Mouse (Mus musculus) midbrain, embryonic 16.5 days (tissue): Measurements from ENCODE around the gene Rab30. TPM values are rescaled to one million over a fixed set of nuclear protein-coding genes. Genes with fewer than 3 reads are reported as not detected.
A peak's percentile ranks its signal among the peaks of the same experiment; 100 is the strongest.

Experiments
- ATAC-seq: fragments of 200-750 bp; cut with Nextera tagmentation; 2 replicates; pipeline ENCODE4 v1.8.0; 2017; ENCODE audit warnings: moderate TSS enrichment
- H3K27ac ChIP-seq: fragments of 300-500 bp; sonication (generic); 2 replicates; pipeline ENCODE4 v1.5.1; 2014; ENCODE audit warnings: mild to moderate bottlenecking, low read length, mixed read lengths
- H3K27me3 ChIP-seq: fragments of 300-500 bp; sonication (generic); 2 replicates; pipeline ENCODE4 v1.6.1; 2014; ENCODE audit warnings: low read depth, low read length, mixed read lengths; ENCODE audit not compliant: control insufficient read depth, insufficient read depth
- H3K36me3 ChIP-seq: fragments of 300-500 bp; sonication (generic); 2 replicates; pipeline ENCODE4 v1.6.1; 2014; ENCODE audit warnings: mild to moderate bottlenecking, low read length, moderate library complexity, mixed read lengths; ENCODE audit not compliant: control insufficient read depth, insufficient read depth
- H3K4me1 ChIP-seq: fragments of 300-500 bp; sonication (generic); 2 replicates; pipeline ENCODE4 v1.6.1; 2014; ENCODE audit warnings: mild to moderate bottlenecking, low read length, mixed read lengths; ENCODE audit not compliant: control insufficient read depth, insufficient read depth
- H3K4me2 ChIP-seq: fragments of 300-500 bp; sonication (generic); 2 replicates; pipeline ENCODE4 v1.6.1; 2014; ENCODE audit warnings: mild to moderate bottlenecking, low read length, mixed read lengths
- H3K4me3 ChIP-seq: fragments of 300-500 bp; sonication (generic); 2 replicates; pipeline ENCODE4 v1.5.1; 2014; ENCODE audit warnings: low read depth, mild to moderate bottlenecking, low read length, moderate library complexity, mixed read lengths
- H3K9ac ChIP-seq: fragments of 300-500 bp; sonication (generic); 2 replicates; pipeline ENCODE4 v1.6.1; 2014; ENCODE audit warnings: low read depth, low read length, mixed read lengths
- H3K9me3 ChIP-seq: fragments of 300-500 bp; sonication (generic); replicated peaks from 2 replicates; pipeline ENCODE4 v1.6.1; 2014; ENCODE audit warnings: mild to moderate bottlenecking, low read length, mixed read lengths; ENCODE audit not compliant: control insufficient read depth, poor library complexity, severe bottlenecking
- WGBS: fragments of 180-500 bp; shearing (Covaris S2); extraction: QIAGEN DNeasy Blood & Tissue Kit; methylation state at CpG from one replicate; pipeline ENCODE4 v1.1.7; 2014; 5-methylcytosine and 5-hydroxymethylcytosine counted together
- polyA plus RNA-seq: library from polyadenylated mRNA; unstranded; fragments of >200 nt; fragmentation: Nextera tagmentation; extraction: Ambion mirVana; gene quantifications from 2 replicates; pipeline ENCODE4 v1.2.1, GENCODE M21; 2015

Gene Rab30
- polyA plus RNA-seq, 1 experiment from 2014 or later: 19.9 TPM

DNA sequence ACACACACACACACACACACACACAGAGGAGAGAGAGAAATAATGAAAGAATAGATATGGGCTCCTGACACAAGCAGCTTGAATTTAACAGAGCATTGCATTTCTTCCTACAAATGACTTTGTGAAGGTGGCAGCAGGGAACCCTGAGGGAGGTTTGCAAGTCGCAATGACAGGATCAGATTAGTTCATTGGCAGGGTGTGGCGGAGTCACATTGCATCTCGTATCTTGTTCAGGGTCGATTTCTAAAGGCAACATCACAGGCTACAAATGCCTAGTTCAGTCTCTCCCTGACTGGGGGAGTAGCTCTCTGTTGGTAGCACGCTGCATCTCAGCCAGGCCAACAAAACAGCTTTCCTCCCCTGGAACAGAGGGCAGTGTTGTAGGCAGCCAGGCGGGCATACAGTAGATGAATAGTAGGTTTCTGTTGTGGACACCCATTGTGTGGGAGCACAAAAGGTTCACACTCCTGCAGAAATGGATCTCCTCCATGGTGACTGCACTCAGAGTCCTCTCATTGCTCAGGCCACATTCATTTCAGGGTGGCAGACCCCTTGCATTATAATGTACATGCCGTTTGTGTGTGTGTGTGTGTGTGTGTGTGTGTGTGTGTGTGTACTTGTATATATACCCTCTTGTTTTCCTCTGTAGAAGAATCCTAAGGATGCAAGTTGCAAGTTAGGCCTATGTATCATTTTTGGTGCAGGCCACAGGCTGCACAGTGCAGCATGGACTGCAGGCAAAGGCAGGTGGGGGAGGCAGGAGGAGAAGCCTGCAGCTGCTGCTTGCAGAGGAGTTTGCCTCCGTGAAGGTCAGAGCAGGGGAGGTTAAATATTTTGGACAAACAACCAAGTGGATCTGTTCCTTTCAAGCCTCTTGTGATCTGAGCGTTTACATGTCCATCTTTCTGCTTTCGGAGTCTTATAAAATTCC lies 58.5 kb downstream of the Rab30 start:
- no peak overlapping the region for H3K4me3 ChIP-seq
- H3K9me3 ChIP-seq: no peaks in the 10 kb centered on the region
- no peak overlapping the region for H3K4me2 ChIP-seq
- H3K9ac ChIP-seq: no peak overlapping the region
- H3K27ac ChIP-seq: no peak overlapping the region
- no peaks in the 10 kb centered on the region for H3K27me3 ChIP-seq
- WGBS: 50% methylated on average over 10 of the region's 10 CpGs
- peaks cover 3% of the 10 kb centered on the region; the same call in 1 of the 2 replicates for H3K4me1 ChIP-seq
- no peaks in the 10 kb centered on the region for H3K36me3 ChIP-seq
- no peak; the same call in 1 of the 2 replicates for ATAC-seq

GRCm38 (mm10) chr7:92802158-92802557 lies 60.8 kb downstream of the Rab30 start:
- H3K9me3 ChIP-seq: no peaks in the 10 kb centered on the region
- H3K27me3 ChIP-seq: no peaks in the 10 kb centered on the region
- 89% methylated on average over 4 of the region's 4 CpGs for WGBS
- peaks cover 10% of the 10 kb centered on the region for H3K4me1 ChIP-seq
- H3K4me2 ChIP-seq: no peak overlapping the region
- H3K36me3 ChIP-seq: no peaks in the 10 kb centered on the region
- ATAC-seq: no peak
- H3K4me3 ChIP-seq: no peak overlapping the region
- H3K9ac ChIP-seq: no peak overlapping the region
- no peak overlapping the region for H3K27ac ChIP-seq

DNA sequence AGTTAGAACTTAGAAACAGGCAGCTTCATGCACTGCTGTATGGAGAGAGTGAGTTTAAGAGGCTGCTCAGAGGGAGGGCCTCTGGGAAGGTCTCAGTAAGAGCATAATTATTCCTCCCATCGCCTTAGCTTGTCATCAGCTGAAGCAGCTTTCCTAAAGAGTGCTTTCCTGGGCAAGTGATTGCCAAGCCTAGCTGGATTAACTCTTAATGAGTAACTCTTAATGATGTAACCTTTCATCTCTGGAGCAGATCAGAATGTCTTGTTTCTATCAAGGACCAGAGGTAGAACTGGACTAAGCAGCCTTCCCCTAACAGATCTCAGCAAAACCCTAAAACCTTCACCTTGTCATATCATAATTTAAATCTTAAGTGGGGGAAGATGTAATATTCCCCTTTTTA lies 61.8 kb downstream of the Rab30 start:
- Histone ChIP-seq H3K9ac (no peak overlapping the region), H3K4me1 (peaks cover 13% of the 10 kb centered on the region), H3K27ac (no peak overlapping the region), H3K36me3 (no peaks in the 10 kb centered on the region), H3K9me3 (no peaks in the 10 kb centered on the region), H3K27me3 (no peaks in the 10 kb centered on the region), H3K4me3 (no peak overlapping the region), H3K4me2 (no peak overlapping the region)
- ATAC-seq: no peak
- 38% methylated on average over 1 of the region's 1 CpGs for WGBS

DNA sequence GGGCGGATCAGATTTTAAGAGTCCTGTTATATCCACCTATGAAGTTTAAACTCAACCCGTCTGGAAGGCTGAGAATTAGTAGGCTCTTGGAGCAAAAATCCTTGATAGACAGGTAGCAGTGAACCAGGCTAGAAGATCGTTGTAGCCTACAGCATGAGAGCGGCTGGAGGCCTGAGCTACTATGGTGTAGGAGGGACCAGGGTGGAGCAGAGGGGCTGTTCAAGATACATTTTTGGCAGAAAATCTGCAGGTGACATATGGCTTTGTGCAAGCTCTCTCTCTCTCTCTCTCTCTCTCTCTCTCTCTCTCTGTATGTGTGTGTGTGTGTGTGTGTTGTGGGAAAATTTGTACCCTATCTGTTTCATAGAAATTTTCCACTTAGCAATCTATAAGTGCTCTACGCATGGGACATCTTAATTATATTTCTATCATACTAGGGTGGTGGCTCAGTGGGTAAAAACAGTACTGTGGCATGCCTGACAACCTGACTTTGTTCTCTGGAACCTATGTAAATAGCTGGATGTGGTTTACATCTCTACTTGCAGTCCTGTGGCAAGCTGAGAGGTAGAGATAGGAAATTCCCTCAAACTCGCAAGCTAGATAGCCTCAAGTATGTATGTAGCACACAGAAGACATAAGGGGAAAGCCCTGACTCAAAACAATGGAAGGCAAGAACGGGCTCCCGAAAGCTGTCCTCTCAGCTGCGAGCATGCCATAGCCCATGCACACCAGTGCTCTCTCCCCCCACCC lies 63.7 kb downstream of the Rab30 start:
- Histone ChIP-seq H3K4me3 (no peak overlapping the region), H3K27ac (no peak overlapping the region), H3K9me3 (no peaks in the 10 kb centered on the region), H3K36me3 (no peaks in the 10 kb centered on the region), H3K4me1 (peaks cover 12% of the 10 kb centered on the region), H3K4me2 (no peak overlapping the region), H3K27me3 (no peaks in the 10 kb centered on the region), H3K9ac (no peak overlapping the region)
- WGBS: 93% methylated on average over 9 of the region's 9 CpGs
- ATAC-seq: no peak

DNA sequence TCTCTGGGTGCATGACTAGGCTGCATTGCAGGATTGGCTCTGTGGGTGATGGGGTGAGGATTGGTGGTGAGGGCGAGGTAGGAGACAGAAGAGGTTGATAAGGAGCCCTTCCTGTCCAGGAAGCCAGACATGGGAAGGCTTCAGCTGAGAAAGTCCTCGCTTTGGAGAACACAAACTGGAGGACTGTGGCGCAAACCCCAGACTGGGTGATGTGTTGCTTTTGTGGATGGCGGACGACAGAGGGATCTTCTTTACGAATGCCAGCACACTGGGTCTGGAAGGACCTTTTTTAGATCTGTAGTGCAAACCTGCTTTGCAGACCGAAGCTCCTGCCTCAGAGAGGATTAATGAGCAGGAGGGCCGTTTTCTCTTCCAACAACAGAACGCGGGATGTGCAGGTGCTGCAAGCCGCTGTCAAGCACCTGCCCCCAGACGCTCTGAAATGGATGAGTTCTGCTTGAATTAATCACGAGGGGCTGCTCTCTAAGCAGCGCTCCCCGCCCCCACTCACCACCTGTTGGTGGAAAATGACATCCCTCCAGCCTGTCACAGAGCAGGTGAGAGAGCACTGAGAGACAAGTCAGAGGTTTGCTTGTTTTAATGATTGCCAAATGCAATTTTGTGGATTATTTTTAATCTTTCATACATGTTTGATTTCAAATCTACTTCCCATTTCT lies 65.2 kb downstream of the Rab30 start:
- H3K9me3 ChIP-seq: no peaks in the 10 kb centered on the region
- peaks cover 10% of the 10 kb centered on the region for H3K4me1 ChIP-seq
- H3K4me2 ChIP-seq: peak overlapping the region; percentile 41
- H3K4me3 ChIP-seq: no peak overlapping the region
- H3K36me3 ChIP-seq: no peaks in the 10 kb centered on the region
- peak overlapping the region; percentile 57; the same call in 1 of the 2 replicates for H3K27ac ChIP-seq
- ATAC-seq: peak; percentile 69
- H3K27me3 ChIP-seq: no peaks in the 10 kb centered on the region
- WGBS: 32% methylated on average over 15 of the region's 15 CpGs
- H3K9ac ChIP-seq: no peak overlapping the region; the same call in 1 of the 2 replicates

- 82% methylated on average over 4 of the region's 4 CpGs for WGBS
- ATAC-seq: no peak
- no peaks in the 10 kb centered on the region for H3K9me3 ChIP-seq
- H3K4me1 ChIP-seq: peaks cover 10% of the 10 kb centered on the region
- no peak overlapping the region for H3K27ac ChIP-seq
- no peak overlapping the region for H3K4me2 ChIP-seq
- no peak overlapping the region for H3K4me3 ChIP-seq
- H3K27me3 ChIP-seq: no peaks in the 10 kb centered on the region
- H3K36me3 ChIP-seq: no peaks in the 10 kb centered on the region
- H3K9ac ChIP-seq: no peak overlapping the region
Observed at GRCm38 (mm10) chr7:92807482-92807881, 66.1 kb downstream of the Rab30 start.

DNA sequence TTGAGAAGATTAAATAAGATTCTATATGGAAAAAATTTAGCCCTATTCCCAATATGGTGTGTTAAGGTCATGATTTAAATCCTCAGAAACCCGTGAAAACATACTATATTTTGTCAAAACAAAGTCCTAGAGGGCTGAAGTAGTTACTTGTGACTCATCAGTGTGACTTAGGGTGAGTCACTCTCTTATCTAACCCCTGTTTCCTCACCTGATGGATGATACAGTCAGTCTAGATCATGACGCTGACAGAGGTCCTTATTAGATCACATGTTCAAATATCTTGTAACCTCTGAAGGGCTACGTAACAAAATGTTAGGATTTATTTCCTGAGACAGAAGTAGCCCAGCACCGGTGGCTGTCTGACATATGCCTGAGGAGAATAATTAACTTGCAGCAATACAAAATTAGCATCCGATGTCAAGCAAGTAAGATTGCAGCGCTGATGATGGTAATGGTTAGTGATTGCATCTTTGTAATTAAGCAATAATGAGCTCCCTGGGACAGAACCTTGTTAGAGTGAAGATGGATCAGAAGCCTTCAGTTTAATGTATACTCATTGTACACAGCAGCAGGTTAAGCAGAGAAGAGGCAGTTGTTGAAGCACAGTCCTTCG lies 70.4 kb downstream of the Rab30 start:
- Histone ChIP-seq H3K4me1 (peaks cover 5% of the 10 kb centered on the region; the same call in 1 of the 2 replicates), H3K36me3 (no peaks in the 10 kb centered on the region), H3K4me2 (no peak overlapping the region), H3K27me3 (no peaks in the 10 kb centered on the region), H3K9ac (no peak overlapping the region), H3K27ac (no peak overlapping the region), H3K9me3 (no peaks in the 10 kb centered on the region), H3K4me3 (no peak overlapping the region)
- ATAC-seq: peak; percentile 32; the same call in 1 of the 2 replicates
- 80% methylated on average over 7 of the region's 7 CpGs for WGBS

DNA sequence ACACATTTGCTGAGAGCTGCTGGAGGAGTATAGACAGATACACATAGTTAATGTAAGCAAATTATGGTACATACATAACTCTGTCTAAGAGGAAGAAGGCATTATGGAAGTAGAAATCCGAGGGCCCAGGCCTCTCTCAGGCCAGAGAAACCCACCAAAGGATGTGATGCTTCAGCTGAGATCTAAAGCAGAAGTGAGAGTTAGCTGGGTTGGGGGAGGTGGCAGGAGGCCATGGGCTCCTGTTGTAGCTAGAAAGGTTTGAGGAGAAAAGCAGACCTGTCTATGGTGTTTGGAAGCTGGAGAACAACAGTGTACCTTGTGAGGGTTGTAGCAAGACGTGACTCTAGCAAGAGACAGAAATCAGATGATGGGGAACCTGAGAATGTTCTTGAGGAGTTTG lies 75.8 kb downstream of the Rab30 start:
- no peak overlapping the region for H3K9ac ChIP-seq
- no peaks in the 10 kb centered on the region; the same call in 1 of the 2 replicates for H3K4me1 ChIP-seq
- no peak overlapping the region for H3K4me3 ChIP-seq
- WGBS: 77% methylated on average over 2 of the region's 2 CpGs
- no peak overlapping the region for H3K4me2 ChIP-seq
- no peak for ATAC-seq
- no peaks in the 10 kb centered on the region for H3K36me3 ChIP-seq
- H3K9me3 ChIP-seq: no peaks in the 10 kb centered on the region
- H3K27ac ChIP-seq: no peak overlapping the region
- H3K27me3 ChIP-seq: no peaks in the 10 kb centered on the region
